Mouse (Mus musculus) megakaryocyte-erythroid progenitor cell, adult 5-6 weeks (primary cell): ENCODE measurements around the gene Tapt1. TPM values are rescaled to one million over a fixed set of nuclear protein-coding genes. Genes with fewer than 3 reads are reported as not detected.

Experiments used
- ATAC-seq: replicated peaks from 2 replicates; pipeline ENCODE4 v1.8.0; 2016; ENCODE audit warnings: mild to moderate bottlenecking, inconsistent platforms; ENCODE audit not compliant: severe bottlenecking, poor library complexity, low FRiP score, low TSS enrichment
- total RNA-seq, 2 experiments: library from RNA; stranded (forward) in 1 of 2; stranded (reverse) in 1 of 2; fragments of 200-1000, 215-1000 nt in 1 of 2; fragments of >200 nt in 1 of 2; fragmentation: Nextera tagmentation in 1 of 2; gene quantifications; 2 replicates each; pipeline ENCODE4 v1.2.3; 2014 to 2017

Gene Tapt1
- total RNA-seq, 2 experiments from 2014 or later, result 116 to 173 TPM

GRCm38 (mm10) chr5:44239187-44240136, 13.0 kb upstream of the Tapt1 start:
- 0 out of 2 replicates have a peak, but pooled peaks have one; percentile 16 for ATAC-seq

GRCm38 (mm10) chr5:44238201-44238600, 11.8 kb upstream of the Tapt1 start:
- ATAC-seq, result no peak

GRCm38 (mm10) chr5:44234606-44235005, 8.2 kb upstream of the Tapt1 start:
- no peak for ATAC-seq

GRCm38 (mm10) chr5:44233933-44234332, 7.5 kb upstream of the Tapt1 start:
- no peak for ATAC-seq

GRCm38 (mm10) chr5:44228756-44229155, 2.3 kb upstream of the Tapt1 start:
- no peak for ATAC-seq

- no peak for ATAC-seq
Observed at GRCm38 (mm10) chr5:44228323-44228722, 1.9 kb upstream of the Tapt1 start.

GRCm38 (mm10) chr5:44227462-44227840, 1.0 kb upstream of the Tapt1 start:
- no peak for ATAC-seq

- no peak for ATAC-seq
Observed at GRCm38 (mm10) chr5:44225911-44226520, 410 bp downstream of the Tapt1 start.

- no peak for ATAC-seq
Observed at GRCm38 (mm10) chr5:44224916-44225600, 1.4 kb downstream of the Tapt1 start.

GRCm38 (mm10) chr5:44224251-44224650, 2.2 kb downstream of the Tapt1 start:
- ATAC-seq, result peak; percentile 46

GRCm38 (mm10) chr5:44223341-44223881, 3.0 kb downstream of the Tapt1 start:
- peak; percentile 79 for ATAC-seq

GRCm38 (mm10) chr5:44220430-44220829, 6.0 kb downstream of the Tapt1 start:
- ATAC-seq, result no peak

GRCm38 (mm10) chr5:44219871-44220270, 6.6 kb downstream of the Tapt1 start:
- no peak for ATAC-seq

- no peak for ATAC-seq
Observed at GRCm38 (mm10) chr5:44218483-44218882, 7.9 kb downstream of the Tapt1 start.

- no peak for ATAC-seq
Observed at GRCm38 (mm10) chr5:44217685-44218041, 8.8 kb downstream of the Tapt1 start.

- ATAC-seq, result no peak
Observed at GRCm38 (mm10) chr5:44217041-44217684, 9.3 kb downstream of the Tapt1 start.

GRCm38 (mm10) chr5:44215118-44215517, 11.3 kb downstream of the Tapt1 start:
- ATAC-seq, result no peak

- no peak for ATAC-seq
Observed at GRCm38 (mm10) chr5:44214025-44214424, 12.4 kb downstream of the Tapt1 start.

- no peak for ATAC-seq
Observed at GRCm38 (mm10) chr5:44213391-44213790, 13.0 kb downstream of the Tapt1 start.
